Mouse (Mus musculus): ENCODE results near the gene Tacc2.

- TF ChIP-seq POLR2A (IDR thresholded peaks at IDR 0.05; ENCODE audit: insufficient read depth, low read depth, low read length) (no peak), CTCF (IDR thresholded peaks at IDR 0.05; ENCODE audit: insufficient read depth, low read depth, low read length) (peak; percentile 9; the same call in 1 of the 2 replicates)
These were observed 185.0 kb downstream of the Tacc2 start for GRCm38 (mm10) chr7:130762071-130762897.
